Mouse (Mus musculus) heart, postnatal 14 days (tissue): ENCODE data around the gene Akt1s1. TPM values are rescaled to one million over a fixed set of nuclear protein-coding genes. Genes with fewer than 3 reads are reported as not detected.
A peak's percentile ranks its signal among the peaks of the same experiment; 100 is the strongest.

ENCODE experiments used
- DNase-seq, 2 experiments: peaks; one replicate each; pipeline ENCODE4 v3.0.0; 2021 to 2022
- intact Hi-C: fragments of 180-260 bp; cut with DNase I; formaldehyde crosslinking; loops from one replicate; pipeline ENCODE4 v1.15.1; 2025
- microRNA-seq, 2 experiments: library from miRNA; unstranded; fragments of <30 nt; microRNA quantifications; one replicate each; pipeline ENCODE4 v1.2.0; 2021 to 2022
- total RNA-seq, 2 experiments: library from RNA; stranded (reverse); gene quantifications; 2 replicates each; pipeline ENCODE4 v1.2.3; 2021

Gene Akt1s1
- total RNA-seq, 2 experiments from 2014 or later: 61.1 to 63.3 TPM

DNA sequence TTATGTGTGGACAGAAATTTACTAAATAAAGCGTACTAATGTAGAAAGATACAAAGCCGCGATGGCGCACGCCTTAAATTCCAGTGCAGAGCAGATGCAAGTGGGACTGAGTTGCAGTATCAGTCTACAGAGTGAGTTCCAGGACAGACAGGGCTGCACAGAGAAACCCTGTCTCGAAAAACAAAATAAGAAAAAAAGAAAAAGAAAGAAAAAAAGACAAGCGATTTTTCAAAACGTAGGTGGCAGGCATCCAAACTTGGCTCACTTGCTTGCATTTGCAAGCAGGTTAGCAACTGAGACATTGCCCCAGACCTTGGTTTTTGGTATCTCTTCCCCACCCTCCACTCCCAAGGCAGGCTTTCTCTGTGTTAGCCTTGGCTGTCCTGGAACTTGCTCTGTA, 44.4 kb downstream of the Akt1s1 start:
- intact Hi-C loops: no loop called here
- DNase-seq: no peak

DNA sequence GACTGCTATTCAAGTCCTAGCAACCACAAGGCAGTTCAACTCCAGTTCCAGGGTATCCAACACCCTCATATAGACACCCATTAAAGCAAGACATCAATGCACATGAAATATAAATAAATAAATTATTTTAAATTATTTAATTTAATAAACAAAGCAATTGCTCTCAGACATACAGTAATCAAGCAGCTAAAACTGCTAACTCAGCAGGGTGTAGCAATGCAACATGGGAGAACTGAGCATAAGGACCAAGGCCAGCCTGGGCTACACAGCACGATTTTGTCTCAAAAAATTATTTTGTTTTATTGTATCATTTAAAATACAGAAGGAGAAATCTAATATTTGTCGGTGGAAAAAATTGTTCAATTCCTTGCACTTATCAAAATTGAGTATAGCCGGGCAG, 45.4 kb downstream of the Akt1s1 start:
- DNase-seq: no peak

DNA sequence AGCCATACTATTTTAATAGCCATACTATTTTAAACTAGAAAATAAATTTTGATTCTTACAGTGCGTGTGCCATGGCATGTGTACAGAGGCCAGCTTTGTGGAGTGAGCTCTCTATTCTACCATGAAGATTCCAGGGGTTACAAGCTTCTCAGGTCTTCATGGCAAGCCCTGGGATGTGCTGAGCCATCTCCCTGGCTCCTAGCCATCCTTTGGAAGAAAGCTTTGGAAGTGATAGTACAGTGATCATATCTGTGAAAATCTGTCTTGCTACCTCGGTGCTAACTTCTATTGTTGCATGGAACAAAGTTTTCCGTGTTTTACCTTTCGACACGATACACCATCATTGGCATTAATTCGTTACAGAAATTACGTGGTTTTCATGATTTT, 46.4 kb downstream of the Akt1s1 start:
- intact Hi-C loops: loop anchor here (5.0 kb wide), 1 partner anchor 57 kb away; no protein-coding TSS in a partner anchor
- no peak for DNase-seq

More for the DNA sequence above, 45.4 kb downstream of the Akt1s1 start:
- intact Hi-C loops: no loop called here

DNA sequence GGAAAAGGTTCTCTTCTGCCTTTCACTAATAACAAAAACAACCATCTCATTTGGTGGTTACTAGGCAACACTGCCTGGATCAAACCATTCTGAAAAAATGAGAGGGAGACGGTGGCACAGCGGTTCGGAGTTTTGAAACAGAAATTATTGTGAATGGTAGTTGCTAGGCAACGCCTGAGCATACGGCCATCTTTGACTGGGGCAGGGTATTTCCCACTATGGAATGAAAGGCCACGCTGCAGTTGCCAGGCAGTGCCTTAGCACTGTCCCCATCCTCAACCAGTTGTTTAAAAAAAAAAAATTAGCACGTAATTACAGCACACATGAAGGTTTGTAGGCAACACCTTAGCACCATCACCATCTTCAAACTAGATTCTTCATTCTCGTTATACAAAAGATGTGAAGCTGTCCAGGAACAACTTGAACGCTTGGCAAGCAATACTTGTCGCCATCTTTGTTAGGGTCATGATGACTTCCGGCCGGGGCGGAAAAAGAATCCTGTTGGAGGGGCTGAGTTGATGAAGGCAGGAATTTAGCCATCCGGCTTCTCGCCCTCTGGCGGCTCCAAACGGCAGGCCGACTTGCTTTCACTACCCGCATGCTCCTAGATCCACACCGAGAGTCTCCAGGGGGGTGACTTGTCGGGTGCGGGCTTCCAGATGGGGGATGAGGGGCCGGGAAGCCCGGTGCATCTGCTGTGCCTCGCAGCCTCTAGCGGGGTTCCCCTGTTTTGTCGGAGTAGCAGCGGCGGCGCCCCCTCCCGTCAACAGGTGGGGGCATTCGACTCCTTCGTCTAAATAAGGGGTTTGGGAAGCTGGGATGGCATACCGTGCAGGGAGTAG, 47.0 kb downstream of the Akt1s1 start, which contains the start of gene Fuz:
Gene Fuz, plus strand, starts transcription at position 487 of the 842 bp plus-strand sequence.
- DNase-seq: peak; percentile 87 to 91
- intact Hi-C loops: loop anchor here (5.0 kb wide), 1 partner anchor 56 kb away; no protein-coding TSS in a partner anchor

DNA sequence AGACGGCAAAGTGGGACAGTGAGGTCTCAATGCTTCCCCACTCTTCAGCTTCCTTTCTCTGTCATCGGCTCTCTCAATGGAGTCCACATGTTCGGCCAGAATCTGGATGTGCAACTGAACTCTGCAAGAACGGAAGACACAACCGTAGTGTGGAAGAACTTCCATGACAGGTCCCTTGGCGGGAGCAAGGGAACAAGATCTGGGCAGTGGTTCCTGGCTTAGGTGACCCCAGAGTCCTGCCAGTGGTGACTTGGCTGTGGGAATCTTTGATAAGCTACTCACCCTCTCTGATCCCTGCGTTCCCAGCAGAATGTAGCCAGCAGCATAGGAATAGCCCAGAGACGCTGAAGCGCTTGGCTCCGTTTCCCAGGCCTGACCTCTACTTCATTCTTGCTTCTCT, 47.7 kb downstream of the Akt1s1 start:
- intact Hi-C loops: loop anchor here (5.0 kb wide), 1 partner anchor 56 kb away; no protein-coding TSS in a partner anchor
- peak in 1 of 2 experiments; percentile 47 for DNase-seq

DNA sequence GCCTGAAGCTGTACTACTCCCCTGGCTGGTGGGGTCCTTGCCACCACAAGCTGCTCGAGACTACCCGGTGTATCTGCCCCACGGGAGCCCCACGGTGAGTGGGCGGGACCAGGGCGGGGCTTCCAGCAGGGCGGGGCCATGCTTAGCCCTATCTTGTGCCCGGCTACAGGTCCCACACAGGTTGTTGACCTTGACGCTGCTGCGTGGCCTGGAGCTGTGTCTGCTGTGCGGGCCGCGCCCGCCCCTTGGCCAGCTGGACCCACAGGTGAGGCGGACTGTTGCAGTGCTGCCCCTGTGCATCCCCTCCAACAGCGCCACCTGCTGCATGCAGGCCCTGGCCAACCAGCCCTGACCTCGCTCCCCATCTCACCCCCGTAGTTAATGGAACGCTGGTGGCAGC, 49.8 kb downstream of the Akt1s1 start:
- intact Hi-C loops: loop anchor here (5.0 kb wide), 1 partner anchor 54 kb away; no protein-coding TSS in a partner anchor
- DNase-seq: peak in 1 of 2 experiments; percentile 46

DNA sequence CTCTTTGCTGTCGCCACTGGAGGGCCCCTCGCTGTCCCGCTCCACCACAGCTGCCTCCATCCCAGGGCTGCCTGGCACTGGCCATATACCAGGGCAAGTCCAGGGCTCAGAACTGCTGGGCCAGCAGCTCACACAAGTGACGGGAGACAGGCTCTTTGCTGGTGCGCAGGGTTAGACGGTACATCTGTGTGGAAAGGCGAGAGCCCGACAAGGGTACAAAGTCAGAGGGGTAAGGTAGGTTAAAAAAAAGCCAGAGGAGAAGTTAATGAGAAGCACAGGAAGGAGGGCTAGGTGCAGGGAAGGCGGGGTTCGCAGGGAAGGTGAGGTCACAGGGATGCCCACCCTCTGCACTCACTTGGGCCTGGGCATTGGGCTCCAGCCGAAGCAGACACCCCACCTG, 51.8 kb downstream of the Akt1s1 start:
- intact Hi-C loops: no loop called here

DNA sequence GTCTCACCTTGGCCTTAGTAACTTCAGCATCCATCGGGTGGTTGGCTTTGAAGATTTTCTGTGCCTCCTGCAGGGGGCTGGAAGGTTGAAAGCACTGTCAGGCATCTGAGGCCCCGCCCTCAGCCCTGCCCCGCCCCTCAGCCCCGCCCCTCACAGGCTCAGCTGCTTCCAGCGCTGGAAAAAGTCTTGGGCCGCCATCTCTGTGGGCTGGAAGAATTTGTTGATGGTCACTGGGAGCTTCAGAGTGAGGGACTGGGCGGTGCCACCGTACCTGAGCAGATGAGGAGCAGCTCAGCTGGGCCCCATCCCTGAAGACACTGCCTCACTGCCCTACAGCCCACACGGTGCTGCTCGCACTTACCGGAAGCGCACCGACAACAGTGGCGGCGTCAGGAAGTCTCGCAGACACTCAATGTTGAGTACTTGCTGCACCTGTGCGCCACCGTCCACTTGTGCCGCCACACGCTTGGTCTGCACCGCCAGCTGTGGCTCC, 52.5 kb downstream of the Akt1s1 start:
- no peak for DNase-seq
- intact Hi-C loops: no loop called here

More for the DNA sequence above, 51.8 kb downstream of the Akt1s1 start:
- DNase-seq: no peak

Small RNA genes within 50 kb of the gene (microRNA-seq; reads per million reads assigned to microRNA genes)
- 0 reads per million in 2 experiments for gene Mir707

Other genes with a start within 250 kb of the Akt1s1 start
- gene Myh14, start 178.1 kb upstream of the Akt1s1 start, total RNA-seq: 10 to 100 TPM; 55.0 to 72.4 TPM
- gene Izumo2, start 140.2 kb upstream of the Akt1s1 start, total RNA-seq: not detected
- 10 to 100 TPM; 25.4 to 28.1 TPM for gene Vrk3, start 100.6 kb upstream of the Akt1s1 start, total RNA-seq
- under 1 TPM; 0.14 to 0.15 TPM for gene Zfp473, start 97.9 kb upstream of the Akt1s1 start, total RNA-seq
- 10 to 100 TPM; 31.6 to 33.3 TPM for gene Nup62, start 32.9 kb upstream of the Akt1s1 start, total RNA-seq
- gene Il4i1, start 32.6 kb upstream of the Akt1s1 start, total RNA-seq: 1 to 10 TPM in 1 of 2 experiments, under 1 TPM in 1; 0.72 to 1.1 TPM
- 10 to 100 TPM; 52.4 to 57.4 TPM for gene Atf5, start 32.3 kb upstream of the Akt1s1 start, total RNA-seq
- 10 to 100 TPM; 41.0 to 42.8 TPM for gene Tbc1d17, start 88 bp downstream of the Akt1s1 start, total RNA-seq
- gene Pnkp, start 8.1 kb downstream of the Akt1s1 start, total RNA-seq: 10 to 100 TPM; 17.6 to 18.8 TPM
- 100 to 1,000 TPM; 149 to 160 TPM for gene Ptov1, start 20.8 kb downstream of the Akt1s1 start, total RNA-seq
- gene Med25, start 43.7 kb downstream of the Akt1s1 start, total RNA-seq: 10 to 100 TPM; 60.3 to 68.6 TPM
- 10 to 100 TPM in 1 of 2 experiments, 1 to 10 TPM in 1; 9.0 to 18.1 TPM for gene Fuz, start 47.1 kb downstream of the Akt1s1 start, total RNA-seq
- 10 to 100 TPM; 74.5 to 82.2 TPM for gene Ap2a1, start 80.5 kb downstream of the Akt1s1 start, total RNA-seq
- gene Tsks, start 94.2 kb downstream of the Akt1s1 start, total RNA-seq: not detected
- 1 to 10 TPM; 3.1 to 3.5 TPM for gene Cpt1c, start 125.9 kb downstream of the Akt1s1 start, total RNA-seq
- gene Prmt1, start 137.6 kb downstream of the Akt1s1 start, total RNA-seq: 100 to 1,000 TPM; 119 to 128 TPM
- gene Irf3, start 148.7 kb downstream of the Akt1s1 start, total RNA-seq: 10 to 100 TPM; 36.5 to 40.2 TPM
- gene Bcl2l12, start 149.7 kb downstream of the Akt1s1 start, total RNA-seq: 10 to 100 TPM; 10.4 to 12.3 TPM
- 10 to 100 TPM; 53.8 to 56.1 TPM for gene Scaf1, start 167.4 kb downstream of the Akt1s1 start, total RNA-seq
- gene Rras, start 169.0 kb downstream of the Akt1s1 start, total RNA-seq: 10 to 100 TPM; 60.7 to 62.8 TPM
- gene Prr12, start 203.9 kb downstream of the Akt1s1 start, total RNA-seq: 10 to 100 TPM; 27.2 to 28.3 TPM
- gene Nosip, start 213.4 kb downstream of the Akt1s1 start, total RNA-seq: 10 to 100 TPM; 27.7 to 33.7 TPM
- gene Prrg2, start 213.7 kb downstream of the Akt1s1 start, total RNA-seq: 10 to 100 TPM; 11.1 to 11.4 TPM
- gene Rcn3, start 243.2 kb downstream of the Akt1s1 start, total RNA-seq: 10 to 100 TPM; 46.0 to 53.7 TPM